Mouse (Mus musculus) urinary bladder, postnatal 36 days (tissue): ENCODE results near the gene Nrap.

Source experiments
- DNase-seq, 2 experiments: peaks; one replicate each; pipeline ENCODE4 v3.0.0; 2022; ENCODE audit warnings: low spot score in 2 of 2, mixed read lengths in 1 of 2

The Nrap gene

DNA sequence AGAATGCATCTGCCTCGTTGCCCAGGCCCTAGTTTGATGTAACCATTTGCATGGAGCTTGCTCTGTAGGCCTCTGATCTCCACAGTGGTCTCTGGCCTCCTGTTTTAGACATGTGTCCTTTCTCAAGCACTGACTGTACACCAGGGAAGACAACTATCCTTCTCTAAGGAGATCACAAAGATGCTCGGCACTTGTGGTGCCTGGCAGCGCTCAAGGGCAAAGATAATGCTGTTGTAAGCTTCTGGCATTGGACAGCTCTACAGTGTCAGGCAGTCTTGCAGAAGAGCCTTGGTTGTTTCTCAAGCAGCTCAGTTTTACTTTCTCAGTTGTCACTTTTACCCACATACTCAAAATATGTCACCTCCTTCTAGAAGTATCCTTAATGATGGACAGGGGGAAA, 73.3 kb downstream of the Nrap start:
- no peak for DNase-seq

DNA sequence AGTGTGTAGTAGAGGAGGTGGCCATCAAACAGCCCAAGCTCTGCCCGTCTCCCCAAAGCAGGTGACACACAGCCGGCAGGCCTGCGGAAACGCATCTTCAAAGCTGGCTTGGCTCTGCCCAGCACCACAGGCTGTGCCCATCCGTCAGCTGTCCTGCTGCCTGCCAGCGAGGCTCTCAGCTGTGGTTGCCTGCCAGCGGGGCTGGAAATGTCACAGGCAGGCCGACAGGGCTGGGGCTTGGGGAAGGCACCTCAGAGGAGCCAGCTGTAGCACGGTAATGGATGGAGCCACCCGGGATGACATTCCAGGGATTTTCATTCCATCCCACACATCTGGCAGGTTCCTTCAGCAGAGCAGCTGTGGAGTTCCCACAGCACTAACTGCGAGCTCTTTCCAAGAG, 89.0 kb downstream of the Nrap start:
- DNase-seq = no peak

DNA sequence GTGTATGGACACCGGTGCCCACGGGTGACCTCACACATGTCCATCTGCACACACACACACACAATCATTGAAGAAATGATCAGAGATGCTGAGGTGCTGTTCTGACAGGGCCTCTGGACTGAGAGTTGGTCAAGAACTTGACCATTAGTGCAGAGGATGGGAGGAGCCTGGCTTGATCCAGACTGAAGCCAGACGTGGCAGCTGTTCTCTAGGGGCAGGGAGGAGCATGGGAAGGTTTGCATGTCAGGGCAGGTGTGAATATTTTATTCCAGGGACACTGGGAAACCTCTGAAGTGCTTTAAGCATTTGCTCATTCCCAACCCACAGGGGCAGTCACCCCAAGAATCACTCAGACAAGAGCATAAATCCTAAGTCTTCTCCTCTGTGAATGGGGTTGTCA, 92.6 kb downstream of the Nrap start:
- no peak for DNase-seq

DNA sequence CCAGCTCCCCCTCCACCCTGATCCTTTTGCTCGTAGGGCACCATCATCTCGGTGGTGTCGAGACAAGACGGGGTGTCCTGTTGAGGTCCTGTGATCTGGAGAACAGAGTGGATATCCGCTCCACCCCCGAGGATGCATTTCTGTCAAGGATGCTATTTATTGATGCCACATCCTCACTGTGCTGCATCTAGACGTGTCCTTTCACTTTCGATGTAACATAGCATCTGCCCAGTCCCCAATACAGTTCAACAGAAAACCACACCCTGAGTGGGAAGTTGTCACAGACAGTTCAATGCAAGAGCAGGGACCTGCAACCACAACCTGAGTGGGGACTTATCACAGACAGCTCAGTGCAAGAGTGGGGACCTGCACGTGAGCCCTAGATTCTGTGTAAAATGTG, 93.2 kb downstream of the Nrap start:
- DNase-seq = no peak

DNA sequence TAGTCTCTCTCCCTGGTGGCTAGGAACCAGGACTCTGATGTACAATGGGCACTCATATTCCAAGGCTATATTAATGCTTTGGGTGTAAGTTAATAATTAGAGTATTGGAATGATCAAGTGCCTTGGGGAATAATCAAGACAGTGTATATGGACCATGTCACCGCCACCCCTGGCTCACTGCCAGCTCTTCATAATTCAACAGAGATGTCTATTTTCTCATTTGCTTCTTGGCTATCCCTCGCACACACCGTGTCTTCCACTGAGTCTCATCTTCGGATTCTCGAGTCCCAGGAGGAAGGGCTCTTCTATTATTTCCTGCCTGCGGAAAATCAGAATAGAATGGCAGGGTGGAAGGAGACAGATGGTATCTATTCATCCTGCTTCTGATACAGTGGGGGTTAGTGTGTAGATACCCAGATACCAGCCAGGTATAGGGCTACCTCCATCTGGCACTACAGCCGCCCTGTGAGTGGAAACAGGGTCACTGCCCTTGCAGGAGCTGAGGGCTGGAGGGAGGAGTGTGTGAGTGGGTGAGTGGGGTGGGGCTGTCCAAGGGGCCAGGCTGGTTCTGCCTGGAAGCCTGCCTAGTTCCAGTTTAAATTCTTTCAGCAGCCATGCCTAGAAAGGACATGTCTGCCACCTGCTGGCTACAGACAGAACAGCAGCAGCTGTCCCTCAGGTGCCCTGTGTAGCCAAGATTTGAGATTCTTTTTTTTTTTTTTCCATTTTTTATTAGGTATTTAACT, 95.0 kb downstream of the Nrap start:
- DNase-seq = peak; percentile 68

DNA sequence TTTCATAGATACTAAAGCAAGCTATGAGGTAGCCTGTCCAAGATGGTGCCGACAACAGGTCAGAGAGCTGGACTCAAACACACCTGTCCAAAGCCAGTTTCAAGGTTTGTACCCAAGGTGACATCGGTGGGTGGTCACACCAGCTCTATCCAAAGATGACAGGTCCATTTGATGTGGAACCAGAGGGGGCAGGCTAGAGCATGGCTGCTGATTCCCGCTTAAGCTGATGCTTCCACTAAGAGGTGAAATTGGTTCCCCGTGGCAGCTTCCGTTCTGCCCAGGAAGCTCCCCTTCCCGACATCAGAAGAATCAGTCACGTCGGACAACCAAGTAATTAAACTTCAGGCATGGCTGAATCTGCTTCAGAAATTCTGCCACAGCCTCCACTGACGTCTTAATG, 97.5 kb downstream of the Nrap start:
- no peak for DNase-seq

DNA sequence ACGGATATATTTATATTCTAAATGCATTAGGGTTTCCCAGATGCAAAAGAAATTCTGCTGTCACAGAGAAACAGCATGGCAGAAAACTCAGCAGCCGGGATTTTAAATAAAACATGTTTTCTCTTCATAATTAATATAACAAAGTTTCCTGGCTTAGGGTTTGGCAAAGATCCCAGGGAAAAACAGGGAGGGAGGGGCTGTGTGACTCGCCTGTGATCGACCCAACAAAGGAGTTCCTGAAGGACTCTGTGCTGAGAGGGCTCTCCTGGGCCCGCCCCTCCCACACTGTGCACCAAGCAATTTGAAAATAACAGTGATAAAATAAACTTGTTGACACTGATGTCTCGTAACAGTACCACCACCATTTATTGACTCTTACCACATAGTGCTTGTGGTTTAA, 97.9 kb downstream of the Nrap start:
- no peak for DNase-seq

DNA sequence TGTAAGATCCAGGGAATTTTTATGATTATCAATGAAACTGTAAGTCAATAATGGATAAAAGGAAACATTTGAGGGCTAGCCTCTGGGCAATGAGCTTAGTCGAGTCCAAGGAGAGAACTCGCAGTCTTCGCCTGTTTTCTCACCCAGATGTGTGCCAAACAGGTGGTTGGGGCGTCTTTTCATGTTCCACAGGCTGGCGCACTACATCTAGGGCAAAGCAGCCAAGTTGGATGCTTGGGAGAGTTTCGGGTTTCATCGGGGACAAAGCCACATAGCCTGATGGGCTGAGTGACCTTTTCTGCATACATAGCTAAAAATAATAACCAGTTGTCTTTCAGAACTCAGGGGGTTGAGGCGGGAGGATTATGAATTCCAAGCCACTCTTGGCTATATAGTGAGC, 100.2 kb downstream of the Nrap start:
- no peak for DNase-seq

DNA sequence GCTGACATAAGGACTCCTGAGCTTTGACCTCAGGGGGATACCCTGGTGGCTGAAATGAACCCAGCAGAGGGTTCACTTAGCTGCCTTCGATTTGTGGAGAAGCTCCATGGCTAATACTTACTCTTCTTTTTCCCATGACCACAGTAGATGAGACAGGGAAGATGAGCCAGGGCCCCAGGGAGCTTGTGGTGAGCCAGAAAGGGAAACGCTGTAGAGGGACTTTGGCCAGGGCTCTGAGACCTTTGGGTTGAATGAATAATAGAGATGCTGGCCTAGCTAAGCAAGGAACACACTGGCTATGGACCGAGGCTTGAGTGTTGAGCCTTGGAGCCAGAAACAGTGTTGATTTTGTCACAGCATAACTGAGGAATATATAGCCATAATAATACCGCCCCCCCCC, 101.4 kb downstream of the Nrap start:
- no peak for DNase-seq

DNA sequence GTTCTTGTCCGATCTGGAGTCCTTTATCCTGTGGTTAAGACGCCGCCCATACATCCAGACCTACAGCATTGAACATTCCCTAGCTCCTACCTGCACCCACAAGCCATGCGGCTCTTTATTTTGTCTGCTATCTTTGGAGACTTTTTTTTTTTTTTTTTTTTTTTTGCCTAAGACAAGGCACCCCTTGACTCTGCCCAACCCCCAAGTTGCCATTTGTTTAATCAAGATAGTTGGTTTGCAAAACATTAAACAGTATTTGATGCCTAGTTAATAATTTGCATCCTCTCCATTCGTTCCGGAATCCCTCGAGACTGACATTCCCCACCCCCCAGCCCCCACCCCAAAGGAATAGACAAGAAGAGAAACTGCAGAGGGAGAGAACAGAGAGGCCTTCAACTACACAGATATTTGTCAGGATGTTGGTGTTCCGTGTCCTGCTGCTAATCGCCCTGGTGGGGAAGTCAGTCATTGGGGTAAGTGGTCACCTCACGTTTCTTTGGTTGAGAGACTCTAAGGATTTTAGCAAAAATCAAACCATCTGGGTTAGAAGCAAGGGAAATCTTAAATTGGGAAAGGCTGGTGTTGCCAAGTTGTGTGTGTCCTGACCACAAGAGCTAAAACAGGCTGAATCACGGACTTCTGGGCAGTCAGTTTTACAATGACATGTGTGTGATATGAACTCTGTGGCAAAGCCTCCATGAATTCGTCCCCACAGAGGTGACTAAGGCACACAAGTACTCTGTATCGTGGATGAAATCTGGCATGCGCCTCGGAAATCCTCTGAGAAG, 102.1 kb downstream of the Nrap start:
- DNase-seq = no peak

DNA sequence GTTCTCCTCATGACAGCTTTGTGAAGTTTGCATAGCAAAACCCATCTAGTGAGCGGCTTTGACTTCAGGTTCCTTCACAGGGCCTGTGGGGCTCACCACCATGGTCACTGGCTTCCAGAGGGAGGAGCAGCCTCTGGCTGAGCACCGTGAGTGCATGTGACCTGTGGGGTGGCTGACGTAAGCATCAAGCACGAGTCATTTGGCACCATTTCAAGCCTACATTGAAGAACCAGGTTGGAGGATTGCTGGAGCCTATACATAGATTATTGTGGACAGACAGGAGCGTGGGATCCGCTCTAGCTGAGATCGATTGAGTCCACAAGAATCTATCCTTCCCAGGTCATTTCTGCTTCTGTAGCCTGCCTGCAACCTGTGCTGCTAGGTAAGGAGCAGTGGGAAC, 103.0 kb downstream of the Nrap start, which contains the start of gene Habp2:
Gene Habp2, plus strand, starts transcription at position 272 of the 400 bp plus-strand sequence.
- DNase-seq = no peak

DNA sequence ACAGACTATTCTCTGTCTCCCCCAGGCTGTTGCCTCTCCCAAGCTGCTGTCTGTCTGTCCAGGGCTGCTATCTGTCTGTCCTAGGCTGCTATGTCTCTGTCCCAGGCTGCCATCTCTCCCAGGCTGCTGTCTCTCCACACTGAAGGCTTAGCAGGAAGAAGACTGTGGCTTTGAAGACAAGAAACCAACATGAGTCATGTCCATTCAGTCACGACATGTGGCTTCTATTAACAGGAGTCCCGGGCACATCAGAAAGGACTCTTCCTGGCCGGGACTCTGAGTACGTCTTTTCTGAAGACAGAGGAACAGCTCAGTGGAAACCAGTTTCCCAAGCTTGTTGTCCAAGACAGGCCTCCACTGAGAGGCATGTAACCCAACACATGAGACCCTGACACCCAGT, 104.6 kb downstream of the Nrap start:
- no peak for DNase-seq

DNA sequence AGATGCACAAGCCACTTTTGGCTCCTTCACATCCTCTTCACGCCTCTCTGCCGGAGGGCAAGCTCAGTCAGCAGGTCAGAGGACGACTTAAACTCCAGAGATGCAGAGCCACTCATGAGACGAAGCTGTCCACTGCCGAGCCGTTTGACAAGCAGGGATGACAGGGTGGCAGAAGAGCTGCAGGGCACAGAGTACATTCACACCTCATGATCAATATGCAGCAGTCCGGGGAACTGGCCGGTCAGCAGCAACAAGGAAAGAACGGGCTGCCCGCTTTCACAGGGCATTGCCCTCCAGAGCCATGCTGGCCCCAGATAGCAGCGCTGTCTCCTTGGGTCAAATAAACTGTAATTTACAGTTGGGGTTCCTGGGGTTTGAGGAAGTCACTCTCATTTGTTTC, 111.5 kb downstream of the Nrap start:
- no peak for DNase-seq

DNA sequence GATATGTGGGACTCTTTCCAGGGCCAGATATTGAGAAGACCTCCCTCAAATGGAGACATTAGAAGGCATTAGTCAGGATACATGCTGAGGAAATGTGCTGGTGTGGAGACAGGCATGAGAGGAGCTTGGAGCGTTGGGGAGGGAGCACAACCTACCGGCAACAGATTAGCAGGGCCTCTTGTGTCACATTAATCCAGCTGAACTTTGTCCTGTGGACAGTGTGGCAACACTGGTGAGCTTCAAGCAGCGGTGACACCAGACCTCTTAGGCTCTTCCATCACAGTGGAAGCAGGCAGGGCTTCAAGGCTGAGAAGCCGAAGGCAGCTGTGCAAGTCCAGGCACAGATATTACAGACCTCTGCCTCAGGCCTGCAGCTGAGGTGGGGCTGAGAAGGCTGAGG, 111.9 kb downstream of the Nrap start:
- DNase-seq = no peak

DNA sequence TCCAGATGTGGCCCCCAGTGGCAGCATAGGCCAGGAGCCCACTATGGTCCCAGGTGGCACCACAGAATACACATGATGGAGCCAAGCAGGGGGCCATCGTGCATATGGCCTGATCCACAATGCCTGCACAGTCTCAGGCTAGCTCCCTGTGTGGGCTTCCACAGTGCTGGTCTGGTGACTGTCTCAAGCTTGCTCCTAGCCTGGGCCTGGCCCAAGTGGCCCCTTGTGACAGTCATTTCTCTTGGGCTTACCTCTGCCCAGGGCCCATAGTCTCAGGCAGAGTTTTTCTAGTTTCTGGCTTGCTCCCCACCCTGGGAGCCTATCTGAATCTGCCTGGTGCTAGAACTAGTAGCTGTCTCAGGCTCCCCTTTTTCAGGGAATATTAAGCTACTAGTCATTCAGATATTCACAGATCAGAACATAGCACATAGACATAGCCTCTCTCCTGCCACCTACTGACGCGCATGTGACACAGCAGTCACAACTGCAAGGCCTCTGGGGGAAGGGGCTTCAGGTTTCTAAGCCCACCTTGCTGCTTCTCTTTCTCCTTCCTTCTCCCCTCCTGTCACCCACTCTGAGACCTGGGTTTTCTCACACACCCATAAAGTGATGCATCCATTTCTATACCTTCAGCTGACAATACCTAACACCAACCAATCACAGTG, 112.6 kb downstream of the Nrap start:
- DNase-seq = no peak

DNA sequence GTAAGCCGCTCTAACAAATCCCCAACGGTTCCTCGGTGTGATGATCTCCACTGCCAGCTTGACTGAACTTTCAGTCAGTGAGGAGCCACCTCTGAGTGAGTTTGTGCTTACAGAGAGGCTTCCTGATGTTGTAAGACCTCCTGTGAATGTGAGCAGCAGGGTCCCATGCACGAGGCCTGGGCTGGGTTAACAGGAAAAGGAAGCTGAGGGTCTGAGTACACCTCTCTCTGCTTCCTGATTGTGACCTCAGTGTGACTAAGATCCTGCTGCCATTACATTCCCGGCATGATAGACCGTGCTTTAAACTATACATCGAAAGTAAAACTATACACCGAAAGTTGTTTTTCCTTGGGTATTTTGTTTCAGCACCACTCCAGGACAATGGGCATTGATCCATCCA, 117.8 kb downstream of the Nrap start:
- no peak for DNase-seq
